Mouse (Mus musculus) midbrain, embryonic 14.5 days (tissue): ENCODE measurements around the gene Nphp3. TPM values are rescaled to one million over a fixed set of nuclear protein-coding genes. Genes with fewer than 3 reads are reported as not detected.
A peak's percentile ranks its signal among the peaks of the same experiment; 100 is the strongest.

Experiments
- ATAC-seq: fragments of 200-750 bp; cut with Nextera tagmentation; 2 replicates; pipeline ENCODE4 v1.8.0; 2017; ENCODE audit warnings: moderate number of reproducible peaks, moderate library complexity; ENCODE audit not compliant: low FRiP score, low TSS enrichment
- DNase-seq: peaks from one replicate; pipeline ENCODE4 v3.0.0-alpha.2; 2015
- H3K27ac ChIP-seq: fragments of 300-500 bp; sonication (generic); replicated peaks from 2 replicates; pipeline ENCODE4 v1.5.1; 2014; ENCODE audit warnings: mild to moderate bottlenecking, low read depth, low read length, moderate library complexity
- H3K27me3 ChIP-seq: fragments of 300-500 bp; sonication (generic); 2 replicates; pipeline ENCODE4 v1.6.1; 2014; ENCODE audit warnings: low read length, control low read depth, mixed read lengths; ENCODE audit not compliant: control insufficient read depth, insufficient read depth
- H3K36me3 ChIP-seq: fragments of 300-500 bp; sonication (generic); 2 replicates; pipeline ENCODE4 v1.6.1; 2014; ENCODE audit warnings: low read length, control low read depth; ENCODE audit not compliant: control insufficient read depth, insufficient read depth
- H3K4me1 ChIP-seq: fragments of 300-500 bp; sonication (generic); 2 replicates; pipeline ENCODE4 v1.6.1; 2014; ENCODE audit warnings: mild to moderate bottlenecking, antibody characterized with exemption, low read length, control low read depth; ENCODE audit not compliant: control insufficient read depth, insufficient read depth
- H3K4me2 ChIP-seq: fragments of 300-500 bp; sonication (generic); 2 replicates; pipeline ENCODE4 v1.6.1; 2014; ENCODE audit warnings: mild to moderate bottlenecking, low read length, moderate library complexity
- H3K4me3 ChIP-seq: fragments of 300-500 bp; sonication (generic); replicated peaks from 2 replicates; pipeline ENCODE4 v1.5.1; 2014; ENCODE audit warnings: low read depth, low read length
- H3K9ac ChIP-seq: fragments of 300-500 bp; sonication (generic); replicated peaks from 2 replicates; pipeline ENCODE4 v1.6.1; 2014; ENCODE audit warnings: mild to moderate bottlenecking, low read length, moderate library complexity
- H3K9me3 ChIP-seq: fragments of 300-500 bp; sonication (generic); 2 replicates; pipeline ENCODE4 v1.6.1; 2016; ENCODE audit warnings: low read length, control low read depth, mixed read lengths; ENCODE audit not compliant: control insufficient read depth
- WGBS: fragments of 180-500 bp; shearing (Covaris S2); extraction: QIAGEN DNeasy Blood & Tissue Kit; methylation state at CpG from one replicate; pipeline ENCODE4 v1.1.7; 2014; 5-methylcytosine and 5-hydroxymethylcytosine counted together
- polyA plus RNA-seq: library from polyadenylated mRNA; unstranded; fragments of >200 nt; fragmentation: Nextera tagmentation; extraction: Ambion mirVana; gene quantifications from 2 replicates; pipeline ENCODE4 v1.2.1, GENCODE M21; 2014

Gene Nphp3
- polyA plus RNA-seq, 1 experiment from 2014 or later, result 3.3 TPM

DNA sequence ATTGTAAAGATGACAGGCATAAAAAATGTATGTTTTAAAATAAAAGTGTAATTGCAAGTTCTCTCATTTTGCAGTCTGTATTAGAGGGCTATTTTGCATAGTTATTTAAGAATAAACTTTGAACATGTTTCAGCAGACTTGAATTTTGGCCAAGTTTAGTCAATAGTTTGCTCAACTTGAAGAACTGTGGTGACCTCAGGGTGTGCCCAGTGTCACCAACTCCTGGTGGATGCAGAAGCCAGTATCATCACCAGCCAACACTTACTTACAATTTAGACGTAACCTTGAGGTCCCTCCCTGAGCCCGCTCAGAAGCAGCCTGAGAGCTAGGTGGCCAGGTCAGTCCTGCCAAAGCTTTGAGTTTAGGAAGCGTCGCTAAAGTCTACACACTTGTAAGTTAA, 41.3 kb downstream of the Nphp3 start:
- Histone ChIP-seq H3K9me3 (no peaks in the 10 kb centered on the region), H3K4me1 (no peaks in the 10 kb centered on the region), H3K27me3 (no peaks in the 10 kb centered on the region), H3K9ac (no peak overlapping the region), H3K27ac (no peak overlapping the region), H3K4me3 (no peak overlapping the region), H3K36me3 (peaks cover 39% of the 10 kb centered on the region), H3K4me2 (no peak overlapping the region)
- ATAC-seq (no peak), DNase-seq (no peak)
- 87% methylated on average over 4 of the region's 4 CpGs for WGBS

DNA sequence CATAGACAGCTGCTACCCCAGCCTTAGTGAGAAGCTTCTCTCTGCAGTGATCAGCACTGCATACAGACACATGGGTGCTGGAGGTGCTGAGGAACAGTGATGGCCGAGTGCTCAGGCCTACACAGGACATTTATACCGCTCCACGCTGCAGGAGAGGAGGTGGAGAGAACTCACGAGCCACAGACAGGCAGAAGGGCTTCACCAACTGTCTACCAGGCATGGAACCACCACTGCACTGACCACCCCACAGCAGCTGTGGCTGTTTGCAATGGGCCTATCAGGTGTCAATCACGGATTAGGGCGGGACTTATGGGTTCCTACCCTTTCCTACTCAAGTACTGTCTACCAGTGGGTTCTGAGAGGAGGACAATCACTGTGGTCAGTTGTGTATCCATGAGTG, 48.7 kb downstream of the Nphp3 start:
- Histone ChIP-seq H3K9me3 (no peaks in the 10 kb centered on the region), H3K36me3 (peaks cover 96% of the 10 kb centered on the region), H3K4me1 (no peaks in the 10 kb centered on the region), H3K4me2 (no peak overlapping the region), H3K9ac (no peak overlapping the region), H3K27ac (no peak overlapping the region), H3K27me3 (no peaks in the 10 kb centered on the region), H3K4me3 (no peak overlapping the region)
- WGBS, result 88% methylated on average over 6 of the region's 6 CpGs
- ATAC-seq, result no peak
- DNase-seq, result no peak

DNA sequence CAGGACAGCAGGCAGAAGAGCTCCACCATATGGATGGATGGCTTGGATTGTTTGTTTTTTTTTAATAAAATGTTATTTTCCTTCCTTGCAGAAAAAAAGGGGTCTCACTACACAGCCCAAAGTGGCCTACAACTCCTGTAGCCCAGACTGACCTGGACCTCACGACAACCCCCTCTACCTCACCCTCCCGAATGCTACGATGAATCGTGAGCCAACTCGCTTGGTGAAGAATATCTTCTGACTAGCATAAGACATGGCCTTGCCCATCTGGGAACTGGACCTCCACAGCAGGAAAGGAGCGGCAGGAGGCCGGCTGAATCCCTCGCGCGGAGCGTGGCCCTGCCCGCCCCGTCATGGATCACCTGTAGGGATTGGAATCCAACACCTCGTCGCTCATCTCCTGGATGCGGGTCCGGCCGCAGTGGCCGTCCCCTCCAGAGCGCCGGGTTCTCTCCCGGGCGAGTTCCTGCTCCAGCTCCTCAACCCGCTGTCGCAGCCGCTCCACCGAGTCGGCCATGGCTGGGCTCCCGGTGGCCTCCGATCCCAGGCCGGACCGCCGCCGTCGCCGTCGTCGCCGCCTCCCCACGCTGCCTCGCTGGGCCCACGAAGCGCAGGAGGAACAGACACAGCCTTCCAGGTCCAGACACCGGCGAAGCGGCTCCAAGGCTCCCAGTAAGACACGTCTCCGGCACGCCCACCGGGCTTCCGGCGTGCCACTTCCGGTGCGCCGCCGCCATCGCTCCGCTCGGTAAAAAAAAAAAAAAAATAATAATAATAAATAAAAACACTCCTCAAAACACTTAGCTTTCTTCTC, 60.3 kb downstream of the Nphp3 start, which contains the start of gene Uba5:
Gene Uba5, minus strand, starts transcription at position 705 of the 814 bp plus-strand sequence.
- H3K9ac ChIP-seq, result peak within 1 kb of the TSS; percentile 81
- peak; percentile 91 for DNase-seq
- H3K4me3 ChIP-seq, result peak within 1 kb of the TSS; percentile 99
- peaks cover 25% of the 10 kb centered on the region for H3K36me3 ChIP-seq
- 1% methylated on average over 59 of the region's 59 CpGs for WGBS
- peak within 1 kb of the TSS; percentile 70 for H3K4me2 ChIP-seq
- no peaks in the 10 kb centered on the region for H3K9me3 ChIP-seq
- no peaks in the 10 kb centered on the region for H3K27me3 ChIP-seq
- H3K4me1 ChIP-seq, result peaks cover 9% of the 10 kb centered on the region
- H3K27ac ChIP-seq, result peak within 1 kb of the TSS; percentile 70
- ATAC-seq, result peak; percentile 83

DNA sequence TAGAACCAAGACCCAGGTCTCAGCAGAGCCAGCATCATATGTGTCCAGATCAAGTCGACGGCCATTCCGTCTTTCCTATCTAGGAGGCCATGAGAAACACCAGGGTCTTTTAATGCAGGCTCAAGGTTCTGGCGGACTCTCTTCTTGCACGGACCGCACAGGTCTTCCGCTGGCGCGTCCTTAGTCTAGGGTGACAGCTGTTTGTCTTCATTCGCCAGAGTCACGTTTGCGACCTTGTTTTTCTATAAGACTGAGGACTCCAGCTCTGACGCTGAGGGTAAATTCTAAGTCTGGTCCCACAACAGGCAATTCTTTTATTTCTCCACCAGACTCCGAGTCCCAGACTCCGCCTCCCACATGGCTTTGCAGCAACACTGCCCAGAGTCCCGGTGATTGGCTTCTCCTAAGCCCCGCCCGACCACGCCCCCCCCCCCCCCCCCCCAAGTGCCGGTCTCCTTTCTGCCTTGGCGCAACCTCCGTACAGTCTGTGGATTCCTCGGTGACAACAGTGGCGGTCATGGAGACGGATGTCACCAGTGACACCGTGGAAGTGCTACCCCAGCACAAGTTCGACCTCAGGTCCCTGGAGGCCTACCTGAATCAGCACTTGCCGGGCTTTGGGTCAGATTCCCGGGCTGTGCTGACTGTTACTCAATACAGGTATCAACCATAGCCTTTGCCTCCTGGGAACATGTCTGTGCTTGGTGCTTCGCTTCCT, 61.1 kb downstream of the Nphp3 start, which contains the start of gene Acad11:
Gene Acad11, plus strand, starts transcription at position 134 of the 718 bp plus-strand sequence.
- Histone ChIP-seq H3K4me2 (peak within 1 kb of the TSS; percentile 70), H3K9ac (peak within 1 kb of the TSS; percentile 81), H3K4me3 (peak within 1 kb of the TSS; percentile 99), H3K27me3 (no peaks in the 10 kb centered on the region), H3K27ac (peak within 1 kb of the TSS; percentile 70), H3K9me3 (no peaks in the 10 kb centered on the region), H3K4me1 (peaks cover 9% of the 10 kb centered on the region), H3K36me3 (peaks cover 18% of the 10 kb centered on the region)
- DNase-seq (peak; percentile 93), ATAC-seq (peak; percentile 98)
- 1% methylated on average over 30 of the region's 30 CpGs for WGBS

DNA sequence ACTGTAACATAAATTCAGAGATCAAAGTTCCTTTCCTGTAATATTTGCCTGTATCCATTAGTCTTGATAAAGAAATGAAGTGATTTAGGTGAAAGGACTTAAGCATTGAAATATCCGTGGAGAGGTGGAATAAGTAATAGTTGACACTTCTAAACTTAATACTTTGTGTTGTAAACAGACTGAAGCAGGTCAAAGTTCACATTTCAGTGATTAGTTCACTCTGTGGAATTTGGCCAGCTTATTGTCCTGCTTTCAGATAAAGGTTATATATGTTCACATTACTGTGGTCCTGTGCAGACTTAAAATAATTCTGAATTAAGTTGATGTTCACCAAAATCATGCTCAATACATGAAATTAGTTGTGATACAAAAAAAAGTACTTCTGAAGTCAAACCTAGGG, 62.2 kb downstream of the Nphp3 start:
- no peak for DNase-seq
- 35% methylated on average over 1 of the region's 1 CpGs for WGBS
- peaks cover 11% of the 10 kb centered on the region for H3K36me3 ChIP-seq

DNA sequence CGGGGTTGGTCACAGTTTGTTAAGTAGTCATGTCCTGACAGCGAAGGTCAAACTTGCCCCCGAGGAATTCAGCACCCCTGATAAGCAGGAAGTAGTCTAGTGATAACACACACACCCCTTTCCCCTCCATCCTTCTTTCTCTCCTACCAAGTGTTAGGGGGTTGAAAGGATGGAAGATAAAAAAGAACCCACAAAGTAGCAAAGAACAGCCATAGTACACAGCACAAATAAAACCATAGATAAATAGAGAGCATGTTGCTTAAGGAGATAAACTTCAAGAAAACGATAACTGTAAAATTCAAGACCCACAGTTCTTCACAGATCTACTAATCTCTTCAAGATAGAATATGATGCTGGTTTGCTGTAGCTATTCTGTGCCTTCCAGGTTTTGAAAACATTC, 67.9 kb downstream of the Nphp3 start:
- Histone ChIP-seq H3K4me3 (no peak overlapping the region), H3K4me1 (no peaks in the 10 kb centered on the region), H3K36me3 (no peaks in the 10 kb centered on the region), H3K27ac (no peak overlapping the region), H3K27me3 (no peaks in the 10 kb centered on the region), H3K9me3 (no peaks in the 10 kb centered on the region), H3K4me2 (no peak overlapping the region), H3K9ac (no peak overlapping the region)
- no peak for DNase-seq
- 85% methylated on average over 4 of the region's 4 CpGs for WGBS
- no peak for ATAC-seq

More for the DNA sequence above, 62.2 kb downstream of the Nphp3 start:
- no peak for ATAC-seq
- Histone ChIP-seq H3K27me3 (no peaks in the 10 kb centered on the region), H3K4me1 (peaks cover 9% of the 10 kb centered on the region), H3K4me3 (no peak overlapping the region), H3K4me2 (no peak overlapping the region), H3K27ac (no peak overlapping the region), H3K9me3 (no peaks in the 10 kb centered on the region), H3K9ac (no peak overlapping the region)

DNA sequence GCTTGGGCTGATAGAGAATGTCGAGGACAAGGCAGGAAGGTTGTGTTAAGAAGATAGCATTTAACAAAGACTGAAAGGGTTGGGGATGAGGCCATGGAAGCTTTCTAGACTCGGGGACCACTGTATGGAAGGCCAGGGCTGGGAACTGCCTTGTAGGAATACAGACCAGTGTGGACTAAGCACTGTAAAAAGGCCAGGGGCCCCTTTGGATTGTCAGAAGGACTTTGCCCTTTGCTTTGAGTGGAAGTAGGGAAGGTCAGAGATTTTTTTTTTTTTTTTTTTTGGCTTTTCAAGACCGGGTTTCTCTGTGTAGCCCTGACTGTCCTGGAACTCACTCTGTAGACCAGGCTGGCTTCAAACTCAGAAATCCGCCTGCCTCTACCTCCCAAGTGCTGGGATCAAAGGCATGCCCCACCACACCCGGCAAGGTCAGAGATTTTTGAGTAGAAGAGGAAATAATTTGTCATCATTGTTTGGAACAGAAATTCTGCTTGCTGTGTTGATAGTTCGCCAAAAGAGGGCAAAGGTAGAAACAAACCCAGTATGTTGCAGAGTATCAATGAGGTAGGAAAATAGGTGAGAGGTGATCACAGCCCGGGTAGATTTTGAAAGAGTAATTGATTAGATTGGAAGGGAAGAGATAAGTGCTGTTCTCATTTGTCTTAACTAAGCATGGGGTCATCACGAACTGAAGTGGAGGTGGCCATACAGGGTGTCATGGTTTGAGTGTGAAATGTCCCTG, 68.7 kb downstream of the Nphp3 start:
- Histone ChIP-seq H3K4me2 (no peak overlapping the region), H3K27me3 (no peaks in the 10 kb centered on the region)
- 83% methylated on average over 8 of the region's 8 CpGs for WGBS

DNA sequence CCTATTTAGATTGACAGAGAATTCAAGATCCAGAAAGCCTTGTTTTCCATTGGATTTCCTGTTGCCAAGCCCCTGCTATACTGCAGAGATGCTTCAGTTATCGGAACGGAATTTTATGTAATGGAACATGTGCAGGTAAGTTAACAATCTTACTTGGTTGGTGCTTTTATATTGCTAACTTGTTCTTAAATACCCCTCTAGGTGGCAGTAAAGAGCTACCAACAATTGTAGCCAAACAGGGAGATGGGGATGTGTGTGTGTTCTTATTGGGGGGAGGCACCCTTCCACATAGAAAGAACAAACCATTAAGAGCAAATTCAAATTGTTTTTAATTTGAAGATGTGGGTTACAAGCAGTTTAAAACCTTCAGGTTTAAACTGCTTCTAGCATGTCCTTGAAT, 73.5 kb downstream of the Nphp3 start:
- H3K27me3 ChIP-seq, result no peaks in the 10 kb centered on the region
- no peaks in the 10 kb centered on the region for H3K9me3 ChIP-seq
- H3K9ac ChIP-seq, result no peak overlapping the region
- ATAC-seq (no peak), DNase-seq (peak; percentile 55)
- H3K4me3 ChIP-seq, result no peak overlapping the region
- no peak overlapping the region for H3K27ac ChIP-seq
- WGBS, result 71% methylated on average over 2 of the region's 2 CpGs
- H3K36me3 ChIP-seq, result no peaks in the 10 kb centered on the region
- no peaks in the 10 kb centered on the region for H3K4me1 ChIP-seq
- no peak overlapping the region for H3K4me2 ChIP-seq

More for the DNA sequence above, 68.7 kb downstream of the Nphp3 start:
- no peaks in the 10 kb centered on the region for H3K9me3 ChIP-seq
- no peak overlapping the region for H3K27ac ChIP-seq
- H3K9ac ChIP-seq, result no peak overlapping the region
- H3K4me3 ChIP-seq, result no peak overlapping the region
- DNase-seq, result no peak
- no peaks in the 10 kb centered on the region for H3K36me3 ChIP-seq
- no peaks in the 10 kb centered on the region for H3K4me1 ChIP-seq
- no peak for ATAC-seq
